Mouse (Mus musculus): ENCODE results near the gene Cacna1g. TPM values are rescaled to one million over a fixed set of nuclear protein-coding genes. Genes with fewer than 3 reads are reported as not detected.

Gene Cacna1g
- polyA plus RNA-seq, 1 experiment, result 8.8 TPM

DNA sequence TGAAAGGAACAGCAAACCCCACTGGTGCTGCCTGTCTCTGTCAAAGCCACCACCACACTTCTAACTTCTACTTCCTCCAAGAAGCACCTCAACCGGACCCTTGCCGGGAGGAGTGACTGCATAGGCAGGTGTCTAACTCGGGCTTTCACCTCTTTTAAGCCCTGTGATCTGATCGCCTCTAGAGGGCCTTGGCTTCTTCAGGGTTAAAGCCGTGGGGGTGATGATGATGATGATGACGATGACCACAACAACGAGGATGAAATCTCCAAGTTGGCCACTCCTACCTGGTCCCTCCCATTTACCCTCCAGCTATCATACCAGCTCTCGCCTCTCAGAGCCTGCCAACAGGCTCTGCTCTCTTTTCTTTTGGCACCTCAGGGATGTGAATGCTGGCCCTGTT is 94.3 kb downstream of the Cacna1g start:
- 66% methylated on average over 8 of the region's 8 CpGs for WGBS
- DNase-seq (ENCODE audit: low read depth, low spot score), result no peak

DNA sequence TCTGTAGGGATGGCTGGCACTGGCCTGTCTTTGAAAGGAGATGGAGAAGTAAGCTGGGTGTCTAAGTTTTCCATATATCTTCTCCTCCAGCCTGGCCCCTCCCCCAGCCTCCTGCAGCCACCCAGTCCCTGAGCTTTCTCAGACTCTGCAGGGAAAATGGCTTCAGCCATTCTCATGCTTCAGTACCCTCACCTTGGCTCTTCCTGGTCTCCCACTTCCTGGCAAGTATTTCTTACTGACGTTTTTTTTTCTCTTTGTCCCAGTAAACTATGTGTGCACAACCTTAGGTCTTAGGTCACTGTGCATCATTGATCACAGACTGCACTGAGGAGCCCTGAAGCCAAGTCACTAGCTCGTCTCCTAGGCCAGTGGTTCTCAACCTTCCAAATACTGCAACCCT is 94.9 kb downstream of the Cacna1g start:
- whole genome bisulfite sequencing, result 42% methylated on average over 2 of the region's 2 CpGs
- DNase-seq (ENCODE audit: low read depth, low spot score), result no peak

DNA sequence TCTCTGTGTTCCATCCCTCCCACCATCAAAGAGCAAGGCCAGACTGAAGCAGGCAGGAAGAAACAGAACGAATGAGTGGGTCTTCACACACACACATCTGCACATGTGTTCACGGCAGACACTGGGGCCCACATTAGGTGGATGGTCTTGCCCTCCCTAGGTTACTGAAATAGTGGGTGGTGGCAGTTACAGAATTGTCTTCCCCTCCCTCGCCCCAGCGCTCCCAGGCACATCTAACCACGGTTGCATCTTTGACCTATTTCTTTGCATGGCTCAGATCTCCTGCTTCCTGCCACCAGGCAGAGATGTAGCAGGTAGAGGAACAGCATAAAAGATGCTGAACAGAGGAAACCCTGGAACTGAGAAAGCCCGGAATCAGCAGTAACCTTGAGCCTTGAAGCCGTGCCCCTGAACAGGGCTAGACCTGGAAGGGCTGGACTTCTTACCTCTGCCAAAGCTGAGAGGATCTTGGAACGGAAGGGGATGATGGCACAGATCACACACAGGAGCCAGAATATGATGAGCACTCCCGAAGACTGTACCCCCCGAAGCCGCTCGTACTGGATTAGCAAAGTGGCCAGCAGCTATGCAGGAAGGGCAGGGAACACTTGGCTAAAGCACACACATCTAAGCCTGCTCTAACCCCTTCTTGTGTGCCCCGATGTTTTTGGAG is 99.6 kb downstream of the Cacna1g start:
- DNase-seq (ENCODE audit: low read depth, low spot score), result no peak
- WGBS, result 86% methylated on average over 13 of the region's 13 CpGs

DNA sequence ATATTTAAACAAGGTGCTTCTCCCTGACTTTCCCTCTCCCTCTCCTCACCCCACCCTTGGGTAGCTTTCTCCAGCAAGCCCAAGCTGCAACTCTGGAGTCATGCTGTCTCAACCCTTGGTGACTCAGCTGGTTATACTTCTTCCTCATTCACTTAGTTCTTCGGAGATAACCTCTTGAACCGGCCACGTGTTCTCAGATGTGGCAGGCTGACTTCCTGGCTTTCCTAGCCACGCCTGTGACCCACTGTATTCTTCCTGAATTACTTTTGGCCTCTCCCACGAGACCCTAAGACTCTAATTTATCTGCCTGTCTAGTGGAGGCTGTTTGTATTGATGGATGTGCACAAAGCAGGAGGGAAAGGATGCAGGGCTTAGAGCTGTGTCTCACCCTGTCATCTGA is 103.2 kb downstream of the Cacna1g start:
- 8% methylated on average over 5 of the region's 5 CpGs for WGBS
- DNase-seq (ENCODE audit: low read depth, low spot score), result peak; percentile 94

DNA sequence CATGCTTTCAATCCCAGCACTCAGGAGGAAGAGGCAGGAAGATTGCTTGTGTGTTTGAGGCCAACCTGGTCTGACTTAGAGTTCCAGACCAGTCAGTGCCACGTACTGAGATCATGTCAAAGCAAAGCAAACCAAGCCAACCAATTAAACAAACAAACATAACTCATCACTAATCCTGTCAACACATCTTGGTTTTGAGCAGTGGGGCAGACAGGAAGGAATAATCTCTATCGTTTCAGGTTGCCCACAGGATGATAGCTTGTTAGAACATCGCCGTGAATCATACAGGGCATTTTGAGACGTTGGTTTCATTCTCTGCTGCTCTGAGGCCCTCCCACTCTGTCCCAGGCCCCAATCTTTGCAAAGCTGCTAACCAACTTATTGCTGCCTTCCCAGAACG is 104.0 kb downstream of the Cacna1g start:
- 80% methylated on average over 6 of the region's 6 CpGs for WGBS
- no peak for DNase-seq (ENCODE audit: low read depth, low spot score)

DNA sequence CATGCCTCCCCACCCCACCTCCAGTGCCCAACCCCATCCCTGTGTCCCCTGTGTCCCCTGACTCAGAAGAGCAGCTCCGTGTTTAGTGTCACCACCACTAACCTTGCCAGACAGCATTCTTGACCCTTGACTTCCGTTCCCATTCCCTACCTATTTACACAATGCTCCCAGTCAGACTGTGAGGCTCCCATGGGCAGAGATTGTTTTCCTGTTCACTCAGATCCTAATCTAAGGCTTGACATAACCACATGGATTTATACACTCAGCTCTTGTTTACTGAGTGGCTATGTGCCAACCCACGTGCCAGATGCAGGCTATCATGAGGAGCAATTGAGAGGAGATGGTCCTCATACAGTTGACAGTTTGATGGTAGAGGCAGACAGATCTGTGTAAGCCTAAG is 108.7 kb downstream of the Cacna1g start:
- no peak for DNase-seq (ENCODE audit: low read depth, low spot score)
- 19% methylated on average over 3 of the region's 3 CpGs for WGBS

DNA sequence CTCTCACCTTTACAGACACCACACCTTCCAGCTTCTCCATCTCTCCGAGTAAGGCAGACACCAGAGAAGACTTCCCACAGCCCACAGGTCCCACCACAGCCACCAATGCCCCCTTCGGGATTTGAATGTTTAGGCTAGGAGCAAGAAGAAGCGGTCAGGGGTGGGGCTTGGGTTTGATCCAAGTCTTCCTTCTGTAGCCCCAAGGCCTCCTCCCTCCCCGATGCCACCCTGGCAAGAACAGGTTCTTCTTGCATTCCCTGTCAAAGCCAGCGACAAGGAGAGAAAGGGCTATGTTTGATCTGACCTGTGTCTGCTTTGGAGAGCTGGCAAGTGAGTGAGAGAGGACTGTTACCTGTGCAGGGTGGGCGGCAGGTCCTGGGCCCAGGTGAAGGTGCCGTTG is 110.3 kb downstream of the Cacna1g start:
- no peak for DNase-seq (ENCODE audit: low read depth, low spot score)
- WGBS, result 45% methylated on average over 7 of the region's 7 CpGs

DNA sequence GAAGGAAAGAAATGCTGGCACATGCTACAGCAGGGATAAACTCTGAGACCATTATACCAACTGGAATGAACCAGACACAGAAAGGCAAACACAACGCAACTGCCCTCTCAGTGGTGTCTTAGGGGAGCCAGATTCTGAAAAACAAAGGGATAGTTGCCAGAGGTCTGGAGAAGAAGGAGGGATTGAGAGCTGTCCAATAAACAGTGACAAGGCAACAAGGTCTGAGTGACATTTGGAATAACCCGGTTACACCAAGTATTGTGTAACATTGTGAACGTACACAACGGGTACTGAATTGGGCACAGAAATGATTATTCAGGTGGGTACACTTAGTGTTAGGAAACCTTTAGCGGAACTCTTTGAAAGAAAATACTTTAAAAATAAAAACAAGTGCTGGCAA is 111.9 kb downstream of the Cacna1g start:
- WGBS, result 93% methylated on average over 5 of the region's 5 CpGs
- DNase-seq (ENCODE audit: low read depth, low spot score), result no peak

DNA sequence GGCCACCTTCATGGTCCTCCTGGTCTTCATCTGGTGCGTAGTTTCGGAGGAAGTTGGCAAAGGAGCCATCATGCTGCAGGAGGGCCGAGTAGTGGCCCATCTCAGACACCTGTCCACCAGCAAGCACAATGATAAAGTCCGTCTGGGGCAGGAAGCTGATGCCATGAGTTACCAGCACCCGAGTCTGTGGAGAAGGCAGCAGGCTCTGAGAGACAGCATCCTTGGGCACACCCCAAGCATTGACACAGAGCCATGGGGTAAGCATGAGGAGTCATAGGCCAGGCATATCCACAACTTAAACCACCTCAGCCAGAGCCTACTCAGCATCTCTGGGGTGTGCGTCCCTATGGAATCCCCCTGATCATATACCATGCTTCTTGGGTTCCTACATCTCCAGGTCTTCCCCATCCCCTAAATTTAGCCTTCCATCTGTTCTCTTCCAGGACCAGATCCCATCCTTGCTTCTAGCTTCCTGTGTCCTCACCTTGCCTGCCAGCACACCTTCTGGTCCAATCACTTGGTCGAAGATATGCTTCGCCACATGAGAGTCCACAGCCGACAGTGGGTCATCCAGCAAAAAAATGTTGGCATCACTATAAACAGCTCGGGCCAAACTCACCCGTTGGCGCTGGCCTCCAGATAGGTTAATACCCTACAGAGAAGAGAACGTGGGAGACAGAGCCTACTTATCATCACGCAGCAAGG is 112.7 kb downstream of the Cacna1g start:
- WGBS, result 93% methylated on average over 14 of the region's 14 CpGs
- no peak for DNase-seq (ENCODE audit: low read depth, low spot score)

DNA sequence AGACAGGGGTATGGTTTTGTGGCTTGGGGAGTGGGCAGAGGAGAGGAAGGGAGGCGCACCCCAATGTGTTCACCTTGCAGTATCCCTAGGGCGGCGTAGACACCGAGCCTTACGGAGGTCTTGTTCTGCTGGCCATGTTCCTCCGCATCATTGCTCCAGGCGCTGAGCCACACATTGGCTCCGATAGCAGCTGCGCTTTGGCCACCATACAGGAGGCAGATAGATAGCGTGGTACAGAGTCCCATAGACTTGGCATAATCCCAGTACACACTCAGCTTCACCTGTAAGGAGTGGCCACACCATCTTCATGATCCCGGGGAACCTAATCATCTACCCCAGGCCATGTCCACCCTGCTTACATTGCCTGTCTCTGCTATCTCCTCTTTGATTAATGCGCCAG is 114.8 kb downstream of the Cacna1g start:
- 82% methylated on average over 12 of the region's 12 CpGs for WGBS
- DNase-seq (ENCODE audit: low read depth, low spot score), result no peak

Other genes starting within 250 kb of the Cacna1g start
- gene Wfikkn2, start 228.2 kb downstream of the Cacna1g start, polyA plus RNA-seq (2012; rRNA removed), result 1.2 and 3.5 TPM in 2 replicates
- 13.1 and 20.3 TPM in 2 replicates for gene Gm21885, start 192.3 kb downstream of the Cacna1g start, polyA plus RNA-seq (2012; rRNA removed)
- gene Luc7l3, start 152.2 kb downstream of the Cacna1g start, polyA plus RNA-seq (2012; rRNA removed), result 6.1 and 9.2 TPM in 2 replicates
- gene Ankrd40, start 146.2 kb downstream of the Cacna1g start, polyA plus RNA-seq (2012; rRNA removed), result 49.1 and 62.2 TPM in 2 replicates
- gene Abcc3, start 81.2 kb downstream of the Cacna1g start, polyA plus RNA-seq (2012; rRNA removed), result 48.1 and 67.9 TPM in 2 replicates
- 0.05 TPM in 1 of 2 replicates, not detected in the other for gene Spata20, start 12.0 kb upstream of the Cacna1g start, polyA plus RNA-seq (2012; rRNA removed)
- 1.6 and 2.4 TPM in 2 replicates for gene Epn3, start 25.8 kb upstream of the Cacna1g start, polyA plus RNA-seq (2012; rRNA removed)
- 0.84 and 1.2 TPM in 2 replicates for gene Mycbpap, start 47.5 kb upstream of the Cacna1g start, polyA plus RNA-seq (2012; rRNA removed)
- 2.5 and 6.2 TPM in 2 replicates for gene Rsad1, start 75.1 kb upstream of the Cacna1g start, polyA plus RNA-seq (2012; rRNA removed)
- gene Chad, start 90.8 kb upstream of the Cacna1g start, polyA plus RNA-seq (2012; rRNA removed), result 0.63 and 1.1 TPM in 2 replicates
- 19.8 and 31.8 TPM in 2 replicates for gene Acsf2, start 127.7 kb upstream of the Cacna1g start, polyA plus RNA-seq (2012; rRNA removed)
- gene Lrrc59, start 155.6 kb upstream of the Cacna1g start, polyA plus RNA-seq (2012; rRNA removed), result 165 and 204 TPM in 2 replicates
- gene Mrpl27, start 179.6 kb upstream of the Cacna1g start, polyA plus RNA-seq (2012; rRNA removed), result 60.7 and 77.6 TPM in 2 replicates
- gene Eme1, start 179.8 kb upstream of the Cacna1g start, polyA plus RNA-seq (2012; rRNA removed), result 5.9 and 7.3 TPM in 2 replicates
- gene Xylt2, start 203.3 kb upstream of the Cacna1g start, polyA plus RNA-seq (2012; rRNA removed), result 14.7 and 17.7 TPM in 2 replicates
- gene Gm11541, start 230.3 kb upstream of the Cacna1g start, polyA plus RNA-seq (2012; rRNA removed), result not detected in 2 replicates

All from large intestine, adult 2 months (tissue).